Mouse (Mus musculus) heart, adult 2 months (tissue): ENCODE data around the gene Rfx7.

Experiments
- CTCF ChIP-seq: fragments of 200-600 bp; IDR thresholded peaks from 2 replicates; pipeline ENCODE4 v1.8.1; 2022; ENCODE audit warnings: antibody characterized with exemption, mild to moderate bottlenecking, moderate library complexity
- EP300 ChIP-seq: fragments of 200-500 bp; IDR thresholded peaks from 2 replicates; pipeline ENCODE4 v1.6.1; 2011; ENCODE audit warnings: low read depth, low read length, control low read depth; ENCODE audit not compliant: insufficient read depth

- TF ChIP-seq CTCF (no peak), EP300 (no peak)
These were observed 135.1 kb downstream of the Rfx7 start for GRCm38 (mm10) chr9:72667126-72667525.
